Mouse (Mus musculus): ENCODE results near the gene Nr2c2. TPM values are rescaled to one million over a fixed set of nuclear protein-coding genes. Genes with fewer than 3 reads are reported as not detected.
A peak's percentile ranks its signal among the peaks of the same experiment; 100 is the strongest.

Nr2c2 gene
- 10.2 and 10.3 TPM in 2 replicates for polyA plus RNA-seq (2015; fragmentation: Nextera tagmentation; extraction: Ambion mirVana)

- no peaks in the 10 kb centered on the region for H3K27me3 ChIP-seq (replicated peaks)
- no peaks in the 10 kb centered on the region for H3K36me3 ChIP-seq
- H3K9ac ChIP-seq: peak within 1 kb of the TSS; percentile 100
- peaks cover 44% of the 10 kb centered on the region for H3K4me1 ChIP-seq
- peak within 1 kb of the TSS; percentile 96 for H3K4me3 ChIP-seq
- H3K4me2 ChIP-seq: peak within 1 kb of the TSS; percentile 81
- no peaks in the 10 kb centered on the region for H3K9me3 ChIP-seq
- H3K27ac ChIP-seq (replicated peaks): peak within 1 kb of the TSS; percentile 99
- peak; percentile 49; the same call in 1 of the 2 replicates for ATAC-seq (ENCODE audit: extremely low read depth, insufficient number of reproducible peaks, low FRiP score, low TSS enrichment)
- under 1% methylated on average over 43 of the region's 58 CpGs for WGBS
These were observed at the start of gene Nr2c2 for GRCm38 (mm10) chr6:92091130-92091591. Gene Nr2c2, plus strand, starts transcription at chr6:92091390.

- H3K4me1 ChIP-seq: peaks cover 26% of the 10 kb centered on the region
- H3K27me3 ChIP-seq (replicated peaks): 0 out of 2 replicates have a peak, but pooled peaks cover 7% of the 10 kb centered on the region
- no peak overlapping the region for H3K27ac ChIP-seq (replicated peaks)
- no peaks in the 10 kb centered on the region for H3K36me3 ChIP-seq
- no peak for ATAC-seq (ENCODE audit: extremely low read depth, insufficient number of reproducible peaks, low FRiP score, low TSS enrichment)
- H3K9me3 ChIP-seq: no peaks in the 10 kb centered on the region
- no peak overlapping the region for H3K4me3 ChIP-seq
- WGBS: 63% methylated on average over 4 of the region's 4 CpGs
- H3K9ac ChIP-seq: no peak overlapping the region
- H3K4me2 ChIP-seq: no peak overlapping the region
These were observed 49.1 kb upstream of the Nr2c2 start for GRCm38 (mm10) chr6:92042055-92042454.

- Histone ChIP-seq H3K4me2 (no peak overlapping the region), H3K9ac (no peak overlapping the region), H3K4me1 (peaks cover 23% of the 10 kb centered on the region), H3K27me3 (replicated peaks) (0 out of 2 replicates have a peak, but pooled peaks cover 4% of the 10 kb centered on the region), H3K27ac (replicated peaks) (no peak overlapping the region), H3K4me3 (no peak overlapping the region), H3K36me3 (no peaks in the 10 kb centered on the region; the same call in 1 of the 2 replicates), H3K9me3 (no peaks in the 10 kb centered on the region)
- 35% methylated on average over 1 of the region's 1 CpGs for WGBS
- no peak for ATAC-seq (ENCODE audit: extremely low read depth, insufficient number of reproducible peaks, low FRiP score, low TSS enrichment)
These were observed 48.3 kb upstream of the Nr2c2 start for GRCm38 (mm10) chr6:92042850-92043249.

GRCm38 (mm10) chr6:92057768-92058167 lies 33.4 kb upstream of the Nr2c2 start:
- H3K36me3 ChIP-seq: no peaks in the 10 kb centered on the region
- H3K9me3 ChIP-seq: no peaks in the 10 kb centered on the region
- H3K9ac ChIP-seq: no peak overlapping the region
- no peaks in the 10 kb centered on the region for H3K27me3 ChIP-seq (replicated peaks)
- 53% methylated on average over 2 of the region's 2 CpGs for WGBS
- no peak overlapping the region for H3K27ac ChIP-seq (replicated peaks)
- no peak overlapping the region for H3K4me2 ChIP-seq
- H3K4me1 ChIP-seq: peaks cover 17% of the 10 kb centered on the region
- ATAC-seq (ENCODE audit: extremely low read depth, insufficient number of reproducible peaks, low FRiP score, low TSS enrichment): no peak
- no peak overlapping the region for H3K4me3 ChIP-seq

GRCm38 (mm10) chr6:92061725-92062124 lies 29.5 kb upstream of the Nr2c2 start:
- no peak overlapping the region for H3K4me3 ChIP-seq
- H3K27me3 ChIP-seq (replicated peaks): peaks cover 5% of the 10 kb centered on the region
- WGBS: 41% methylated on average over 5 of the region's 5 CpGs
- no peaks in the 10 kb centered on the region for H3K9me3 ChIP-seq
- no peak overlapping the region for H3K27ac ChIP-seq (replicated peaks)
- H3K4me1 ChIP-seq: peaks cover 17% of the 10 kb centered on the region
- H3K4me2 ChIP-seq: no peak overlapping the region
- H3K9ac ChIP-seq: no peak overlapping the region
- H3K36me3 ChIP-seq: no peaks in the 10 kb centered on the region
- no peak for ATAC-seq (ENCODE audit: extremely low read depth, insufficient number of reproducible peaks, low FRiP score, low TSS enrichment)

GRCm38 (mm10) chr6:92063452-92063851 lies 27.7 kb upstream of the Nr2c2 start:
- Histone ChIP-seq H3K4me1 (peaks cover 17% of the 10 kb centered on the region), H3K9me3 (no peaks in the 10 kb centered on the region), H3K27me3 (replicated peaks) (peaks cover 12% of the 10 kb centered on the region), H3K4me2 (no peak overlapping the region), H3K27ac (replicated peaks) (no peak overlapping the region), H3K9ac (no peak overlapping the region), H3K4me3 (no peak overlapping the region), H3K36me3 (0 out of 2 replicates have a peak, but pooled peaks cover 3% of the 10 kb centered on the region)
- WGBS: 77% methylated on average over 2 of the region's 2 CpGs
- ATAC-seq (ENCODE audit: extremely low read depth, insufficient number of reproducible peaks, low FRiP score, low TSS enrichment): no peak

- Histone ChIP-seq H3K36me3 (0 out of 2 replicates have a peak, but pooled peaks cover 3% of the 10 kb centered on the region), H3K27ac (replicated peaks) (no peak overlapping the region), H3K27me3 (replicated peaks) (peaks cover 12% of the 10 kb centered on the region), H3K4me1 (peaks cover 17% of the 10 kb centered on the region), H3K9me3 (no peaks in the 10 kb centered on the region), H3K4me2 (no peak overlapping the region), H3K4me3 (no peak overlapping the region), H3K9ac (no peak overlapping the region)
- 83% methylated on average over 10 of the region's 10 CpGs for WGBS
- no peak for ATAC-seq (ENCODE audit: extremely low read depth, insufficient number of reproducible peaks, low FRiP score, low TSS enrichment)
These were observed 27.1 kb upstream of the Nr2c2 start for GRCm38 (mm10) chr6:92064101-92064500.

GRCm38 (mm10) chr6:92065721-92066496 lies 25.3 kb upstream of the Nr2c2 start:
- no peak for ATAC-seq (ENCODE audit: extremely low read depth, insufficient number of reproducible peaks, low FRiP score, low TSS enrichment)
- Histone ChIP-seq H3K36me3 (0 out of 2 replicates have a peak, but pooled peaks cover 3% of the 10 kb centered on the region), H3K4me1 (peaks cover 18% of the 10 kb centered on the region), H3K4me3 (no peak overlapping the region), H3K9ac (no peak overlapping the region), H3K27me3 (replicated peaks) (peaks cover 21% of the 10 kb centered on the region), H3K4me2 (no peak overlapping the region), H3K27ac (replicated peaks) (no peak overlapping the region), H3K9me3 (no peaks in the 10 kb centered on the region)
- WGBS: 54% methylated on average over 12 of the region's 12 CpGs

- no peak overlapping the region for H3K4me2 ChIP-seq
- peaks cover 21% of the 10 kb centered on the region for H3K27me3 ChIP-seq (replicated peaks)
- H3K9ac ChIP-seq: no peak overlapping the region
- whole genome bisulfite sequencing: 25% methylated on average over 16 of the region's 16 CpGs
- no peaks in the 10 kb centered on the region for H3K9me3 ChIP-seq
- peaks cover 11% of the 10 kb centered on the region for H3K4me1 ChIP-seq
- peaks cover 6% of the 10 kb centered on the region; the same call in 1 of the 2 replicates for H3K36me3 ChIP-seq
- no peak overlapping the region for H3K27ac ChIP-seq (replicated peaks)
- ATAC-seq (ENCODE audit: extremely low read depth, insufficient number of reproducible peaks, low FRiP score, low TSS enrichment): peak; percentile 17; the same call in 1 of the 2 replicates
- H3K4me3 ChIP-seq: no peak overlapping the region
These were observed 23.9 kb upstream of the Nr2c2 start for GRCm38 (mm10) chr6:92067146-92067790.

GRCm38 (mm10) chr6:92071121-92071839 lies 19.9 kb upstream of the Nr2c2 start:
- Histone ChIP-seq H3K4me1 (peaks cover 8% of the 10 kb centered on the region; the same call in 1 of the 2 replicates), H3K9ac (no peak overlapping the region), H3K27ac (replicated peaks) (no peak overlapping the region), H3K27me3 (replicated peaks) (peaks cover 15% of the 10 kb centered on the region), H3K9me3 (no peaks in the 10 kb centered on the region), H3K4me2 (peak overlapping the region; percentile 40), H3K4me3 (no peak overlapping the region), H3K36me3 (peaks cover 12% of the 10 kb centered on the region; the same call in 1 of the 2 replicates)
- no peak for ATAC-seq (ENCODE audit: extremely low read depth, insufficient number of reproducible peaks, low FRiP score, low TSS enrichment)
- WGBS: 33% methylated on average over 15 of the region's 15 CpGs

- Histone ChIP-seq H3K9me3 (no peaks in the 10 kb centered on the region), H3K4me2 (no peak overlapping the region), H3K4me1 (no peaks in the 10 kb centered on the region), H3K4me3 (no peak overlapping the region), H3K27ac (replicated peaks) (no peak overlapping the region), H3K9ac (no peak overlapping the region), H3K36me3 (no peaks in the 10 kb centered on the region), H3K27me3 (replicated peaks) (no peaks in the 10 kb centered on the region)
- 79% methylated on average over 2 of the region's 2 CpGs for WGBS
- no peak for ATAC-seq (ENCODE audit: extremely low read depth, insufficient number of reproducible peaks, low FRiP score, low TSS enrichment)
These were observed 10.5 kb upstream of the Nr2c2 start for GRCm38 (mm10) chr6:92080730-92081129.
